Mouse (Mus musculus) myocyte (in vitro differentiated cells): Measurements from ENCODE around the gene Nprl3. TPM values are rescaled to one million over a fixed set of nuclear protein-coding genes. Genes with fewer than 3 reads are reported as not detected.

Source experiments
- H3K27me3 ChIP-seq: one replicate; pipeline ENCODE4 v1.6.1; 2011; ENCODE audit not compliant: control insufficient read depth, insufficient read depth, insufficient read length
- H3K36me3 ChIP-seq: one replicate; pipeline ENCODE4 v1.6.1; 2011; ENCODE audit not compliant: control insufficient read depth, insufficient read depth
- H3K4me2 ChIP-seq: one replicate; pipeline ENCODE4 v1.6.1; 2011; ENCODE audit warnings: low read depth, control low read depth
- H3K4me3 ChIP-seq: one replicate; pipeline ENCODE4 v1.5.1; 2011; ENCODE audit warnings: mild to moderate bottlenecking, control low read depth, moderate library complexity
- H3K79me2 ChIP-seq: one replicate; pipeline ENCODE4 v1.6.1; 2011; ENCODE audit not compliant: control insufficient read depth, insufficient read depth
- H3ac ChIP-seq: one replicate; pipeline ENCODE4 v1.6.1; 2011; ENCODE audit not compliant: control insufficient read depth, insufficient read length
- CEBPB ChIP-seq: IDR thresholded peaks from 2 replicates; pipeline ENCODE4 v1.6.1; 2011; ENCODE audit warnings: mild to moderate bottlenecking, moderate library complexity; ENCODE audit not compliant: poor library complexity, insufficient read depth, severe bottlenecking
- E2F4 ChIP-seq: IDR thresholded peaks from one replicate; pipeline ENCODE4 v1.6.1; 2011; ENCODE audit warnings: mild to moderate bottlenecking, control low read depth, moderate library complexity; ENCODE audit not compliant: insufficient read depth
- MAX ChIP-seq: IDR thresholded peaks from one replicate; pipeline ENCODE4 v1.6.1; 2011; ENCODE audit warnings: low read depth, mild to moderate bottlenecking, control low read depth
- MYOD1 ChIP-seq, 3 experiments: IDR thresholded peaks; one replicate each; pipeline ENCODE4 v1.6.1; 2011; ENCODE audit warnings: control low read depth in 2 of 3, low read depth in 2 of 3, mild to moderate bottlenecking in 2 of 3, moderate library complexity in 1 of 3; ENCODE audit not compliant: insufficient read length in 2 of 3, control insufficient read depth in 1 of 3
- MYOG ChIP-seq, 3 experiments: IDR thresholded peaks; one replicate each; pipeline ENCODE4 v1.6.1; 2011; ENCODE audit warnings: control low read depth in 2 of 3, low read depth in 2 of 3, mild to moderate bottlenecking in 2 of 3; ENCODE audit not compliant: insufficient read length in 2 of 3, control insufficient read depth in 1 of 3, insufficient read depth in 1 of 3
- POLR2A ChIP-seq: IDR thresholded peaks from one replicate; pipeline ENCODE4 v1.6.1; 2011; ENCODE audit warnings: low read depth, mild to moderate bottlenecking, control low read depth, moderate library complexity; ENCODE audit not compliant: insufficient read length
- POLR2AphosphoS2 ChIP-seq: IDR thresholded peaks from one replicate; pipeline ENCODE4 v1.6.1; 2011; ENCODE audit warnings: low read depth, control low read depth; ENCODE audit not compliant: insufficient read length
- REST ChIP-seq: IDR thresholded peaks from one replicate; pipeline ENCODE4 v1.6.1; 2011; ENCODE audit warnings: mild to moderate bottlenecking, control low read depth, moderate library complexity; ENCODE audit not compliant: insufficient read depth, insufficient read length
- SRF ChIP-seq: IDR thresholded peaks from one replicate; pipeline ENCODE4 v1.6.1; 2011; ENCODE audit warnings: low read depth; ENCODE audit not compliant: control insufficient read depth, insufficient read length
- TCF12 ChIP-seq: IDR thresholded peaks from one replicate; pipeline ENCODE4 v1.6.1; 2011; ENCODE audit warnings: mild to moderate bottlenecking, control low read depth; ENCODE audit not compliant: poor library complexity, insufficient read depth, severe bottlenecking
- TCF3 ChIP-seq: IDR thresholded peaks from one replicate; pipeline ENCODE4 v1.6.1; 2011; ENCODE audit warnings: low read depth, control low read depth; ENCODE audit not compliant: insufficient read length
- USF1 ChIP-seq: IDR thresholded peaks from one replicate; pipeline ENCODE4 v1.6.1; 2011; ENCODE audit warnings: low read depth, mild to moderate bottlenecking, control low read depth, moderate library complexity
- polyA plus RNA-seq: library from polyadenylated mRNA; unstranded; fragments of >200 nt; fragmentation: generic; extraction: Trizol; gene quantifications from one replicate; pipeline ENCODE4 v1.2.1, GENCODE M21; 2012; ENCODE audit warnings: missing spikeins

Nprl3 gene
- polyA plus RNA-seq, 1 experiment: 57.4 TPM

- H3K36me3 ChIP-seq: peaks cover 40% of the 10 kb centered on the region
- H3K27me3 ChIP-seq: no peaks in the 10 kb centered on the region
- no peak overlapping the region for H3ac ChIP-seq
- peak in 1 of 3 experiments; percentile 21 for TF ChIP-seq MYOG (IDR thresholded peaks at IDR 0.05; ENCODE audit: control insufficient read depth in 1 of 3, insufficient read depth in 1 of 3, insufficient read length in 2 of 3, low read depth in 2 of 3)
- no peak for TF ChIP-seq CEBPB
- peak in 1 of 3 experiments; percentile 64 for TF ChIP-seq MYOD1 (IDR thresholded peaks at IDR 0.05; ENCODE audit: control insufficient read depth in 1 of 3, insufficient read length in 2 of 3, low read depth in 2 of 3)
- H3K4me2 ChIP-seq: peak overlapping the region; percentile 54
- H3K4me3 ChIP-seq: no peak overlapping the region
- no peaks in the 10 kb centered on the region for H3K79me2 ChIP-seq
Measured at GRCm38 (mm10) chr11:32250880-32251763, 16.4 kb downstream of the Nprl3 start.

DNA sequence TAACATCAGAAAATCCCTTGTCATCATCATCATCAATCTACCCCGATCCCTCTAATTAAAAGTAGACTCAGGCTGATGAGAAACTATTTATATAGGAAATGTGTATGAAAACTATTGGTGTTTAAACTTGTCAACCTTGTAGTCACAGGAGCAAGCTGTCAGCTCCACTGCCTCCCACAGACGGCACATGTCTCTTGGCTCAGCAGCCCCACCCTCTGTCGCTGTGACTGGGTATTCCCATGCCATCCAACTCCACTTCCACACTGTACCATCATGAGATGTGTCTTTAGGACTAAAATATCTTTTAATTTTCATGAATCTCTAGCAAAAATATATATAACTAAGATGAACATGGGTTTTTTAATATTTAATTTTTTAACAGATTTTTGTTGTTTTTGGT lies 19.2 kb downstream of the Nprl3 start:
- Histone ChIP-seq H3K36me3 (peaks cover 40% of the 10 kb centered on the region), H3K79me2 (no peaks in the 10 kb centered on the region), H3K4me3 (no peak overlapping the region), H3K4me2 (no peak overlapping the region), H3ac (no peak overlapping the region), H3K27me3 (no peaks in the 10 kb centered on the region)
- TF ChIP-seq MAX: no peak
- no peak for TF ChIP-seq MYOD1 (IDR thresholded peaks at IDR 0.05; ENCODE audit: control insufficient read depth in 1 of 3, insufficient read length in 2 of 3, low read depth in 2 of 3)
- TF ChIP-seq SRF: no peak
- TF ChIP-seq POLR2AphosphoS2: no peak
- no peak for TF ChIP-seq TCF12
- TF ChIP-seq E2F4: no peak
- no peak for TF ChIP-seq CEBPB
- no peak for TF ChIP-seq TCF3
- no peak for TF ChIP-seq POLR2A
- TF ChIP-seq REST: no peak
- TF ChIP-seq USF1: no peak
- TF ChIP-seq MYOG (IDR thresholded peaks at IDR 0.05; ENCODE audit: control insufficient read depth in 1 of 3, insufficient read depth in 1 of 3, insufficient read length in 2 of 3, low read depth in 2 of 3): no peak

DNA sequence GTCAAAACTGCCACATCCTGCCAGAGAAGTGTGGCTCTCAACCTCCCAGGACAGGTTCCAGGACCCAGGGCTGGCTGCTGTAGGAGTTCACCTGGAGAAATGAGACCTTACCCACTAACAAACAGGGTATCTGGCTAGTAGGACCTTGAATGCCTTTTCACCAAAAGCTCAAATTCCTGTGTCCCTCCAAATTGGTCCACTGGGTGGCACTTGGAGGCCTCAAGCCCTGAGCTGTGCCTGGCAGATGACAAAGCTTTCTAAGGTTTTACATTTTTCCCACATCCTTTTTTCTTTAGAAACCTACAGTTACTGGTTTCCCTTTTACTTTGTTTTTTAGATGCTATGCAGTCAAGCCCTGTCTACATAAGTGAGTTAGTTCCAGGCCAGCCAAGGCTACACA lies 20.4 kb downstream of the Nprl3 start:
- TF ChIP-seq TCF12 (no peak), SRF (no peak), MAX (no peak), MYOG (IDR thresholded peaks at IDR 0.05; ENCODE audit: control insufficient read depth in 1 of 3, insufficient read depth in 1 of 3, insufficient read length in 2 of 3, low read depth in 2 of 3) (no peak), POLR2AphosphoS2 (no peak), CEBPB (no peak), E2F4 (no peak), TCF3 (no peak), REST (no peak), POLR2A (no peak), MYOD1 (IDR thresholded peaks at IDR 0.05; ENCODE audit: control insufficient read depth in 1 of 3, insufficient read length in 2 of 3, low read depth in 2 of 3) (no peak), USF1 (no peak)
- Histone ChIP-seq H3K36me3 (peaks cover 35% of the 10 kb centered on the region), H3ac (no peak overlapping the region), H3K27me3 (no peaks in the 10 kb centered on the region), H3K79me2 (no peaks in the 10 kb centered on the region), H3K4me3 (no peak overlapping the region), H3K4me2 (no peak overlapping the region)

- no peak overlapping the region for H3ac ChIP-seq
- H3K4me2 ChIP-seq: no peak overlapping the region
- H3K36me3 ChIP-seq: peaks cover 43% of the 10 kb centered on the region
- TF ChIP-seq MAX: no peak
- no peak for TF ChIP-seq CEBPB
- no peak for TF ChIP-seq POLR2AphosphoS2
- no peak for TF ChIP-seq E2F4
- no peak for TF ChIP-seq USF1
- TF ChIP-seq REST: no peak
- TF ChIP-seq POLR2A: no peak
- no peak for TF ChIP-seq TCF3
- TF ChIP-seq SRF: no peak
- TF ChIP-seq MYOG (IDR thresholded peaks at IDR 0.05; ENCODE audit: control insufficient read depth in 1 of 3, insufficient read depth in 1 of 3, insufficient read length in 2 of 3, low read depth in 2 of 3): no peak
- TF ChIP-seq MYOD1 (IDR thresholded peaks at IDR 0.05; ENCODE audit: control insufficient read depth in 1 of 3, insufficient read length in 2 of 3, low read depth in 2 of 3): no peak
- TF ChIP-seq TCF12: no peak
- H3K79me2 ChIP-seq: no peaks in the 10 kb centered on the region
- H3K4me3 ChIP-seq: no peak overlapping the region
- H3K27me3 ChIP-seq: no peaks in the 10 kb centered on the region
Measured at GRCm38 (mm10) chr11:32245614-32246013, 21.9 kb downstream of the Nprl3 start.
